Mouse (Mus musculus) neural tube, embryonic 13.5 days (tissue): ENCODE measurements at regions not wholly inside any gene's neighbourhood (a gene's known extent, or its start where the extent isn't known, plus 50 kb on each side); places are given as distances from the start of the nearest gene placed in this dataset.
"Not testable (repeated sequence)": the region's sequence is repeated elsewhere in the genome, so short reads cannot be mapped to it uniquely, and the experiment has no call there.

Experiments used
- ATAC-seq: fragments of 200-750 bp; cut with Nextera tagmentation; 2 replicates; pipeline ENCODE4 v1.8.0; 2017; ENCODE audit warnings: low read depth, mild to moderate bottlenecking, moderate TSS enrichment, moderate library complexity
- H3K27ac ChIP-seq: fragments of 300-500 bp; sonication (generic); replicated peaks from 2 replicates; pipeline ENCODE4 v1.5.1; 2015; ENCODE audit warnings: moderate library complexity, mild to moderate bottlenecking, inconsistent platforms
- H3K27me3 ChIP-seq: fragments of 300-500 bp; sonication (generic); 2 replicates; pipeline ENCODE4 v1.6.1; 2015; ENCODE audit warnings: mild to moderate bottlenecking, inconsistent platforms
- H3K36me3 ChIP-seq: fragments of 300-500 bp; sonication (generic); 2 replicates; pipeline ENCODE4 v1.6.1; 2015; ENCODE audit warnings: mild to moderate bottlenecking, inconsistent platforms
- H3K4me1 ChIP-seq: fragments of 300-500 bp; sonication (generic); replicated peaks from 2 replicates; pipeline ENCODE4 v1.6.1; 2015; ENCODE audit warnings: inconsistent platforms
- H3K4me2 ChIP-seq: fragments of 300-500 bp; sonication (generic); 2 replicates; pipeline ENCODE4 v1.6.1; 2015; ENCODE audit warnings: inconsistent platforms, mild to moderate bottlenecking, moderate library complexity
- H3K4me3 ChIP-seq: fragments of 300-500 bp; sonication (generic); 2 replicates; pipeline ENCODE4 v1.5.1; 2015; ENCODE audit warnings: mild to moderate bottlenecking, inconsistent platforms
- H3K9ac ChIP-seq: fragments of 300-500 bp; sonication (generic); 2 replicates; pipeline ENCODE4 v1.6.1; 2015; ENCODE audit warnings: moderate library complexity, mild to moderate bottlenecking, inconsistent platforms
- H3K9me3 ChIP-seq: fragments of 300-500 bp; sonication (generic); 2 replicates; pipeline ENCODE4 v1.6.1; 2016; ENCODE audit warnings: inconsistent platforms
- WGBS: fragments of 180-500 bp; shearing (Covaris S2); methylation state at CpG from one replicate; pipeline ENCODE4 v1.1.7; 2015; 5-methylcytosine and 5-hydroxymethylcytosine counted together

DNA sequence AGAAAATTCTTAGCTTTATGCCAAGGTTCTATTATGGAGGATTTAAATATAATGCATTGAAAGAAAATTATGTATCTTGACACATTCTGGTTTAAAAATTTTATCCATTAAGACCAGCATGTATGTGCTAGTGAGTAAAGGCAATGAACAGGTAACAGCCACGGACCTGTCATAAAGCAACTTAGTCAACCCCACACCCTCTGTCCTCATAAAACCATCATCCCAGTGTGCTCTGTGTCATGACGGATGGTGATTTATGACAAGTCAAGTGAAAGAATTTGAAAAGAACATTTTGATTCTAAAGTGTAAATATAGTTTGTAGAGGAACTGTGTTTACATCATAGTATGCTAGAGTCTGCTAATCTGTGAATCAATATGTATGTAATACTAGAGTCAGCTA, 946.3 kb upstream of the Cypt12 start:
- Histone ChIP-seq H3K27me3 (no peaks in the 10 kb centered on the region), H3K4me3 (no peak overlapping the region), H3K36me3 (no peaks in the 10 kb centered on the region), H3K27ac (no peak overlapping the region), H3K9ac (no peak overlapping the region), H3K4me2 (no peak overlapping the region), H3K4me1 (no peaks in the 10 kb centered on the region), H3K9me3 (no peaks in the 10 kb centered on the region)
- ATAC-seq: no peak
- WGBS: 80% methylated on average over 2 of the region's 2 CpGs

DNA sequence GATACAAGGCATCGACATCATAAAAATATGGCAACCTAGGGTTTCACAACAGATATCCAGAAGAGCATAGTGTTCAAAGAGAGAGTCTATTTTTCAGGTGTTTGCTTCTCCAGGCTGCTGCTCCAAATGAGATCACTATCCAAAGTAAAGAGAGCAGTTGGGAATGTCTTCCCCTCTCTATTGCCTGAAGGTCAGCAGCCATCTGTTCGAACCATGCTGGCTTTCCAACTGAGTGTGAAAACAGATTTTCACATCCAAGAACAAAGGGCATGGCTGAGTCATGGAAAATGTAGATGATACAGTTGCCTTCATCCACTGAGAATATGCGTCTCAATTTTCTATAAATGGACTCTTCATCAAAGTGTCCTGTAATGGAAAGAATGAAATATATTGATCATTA, 945.1 kb upstream of the Cypt12 start:
- H3K27me3 ChIP-seq: no peaks in the 10 kb centered on the region
- ATAC-seq: no peak
- no peaks in the 10 kb centered on the region for H3K9me3 ChIP-seq
- H3K36me3 ChIP-seq: no peaks in the 10 kb centered on the region
- no peak overlapping the region for H3K9ac ChIP-seq
- no peak overlapping the region for H3K4me3 ChIP-seq
- no peak overlapping the region for H3K27ac ChIP-seq
- H3K4me1 ChIP-seq: no peaks in the 10 kb centered on the region
- no peak overlapping the region for H3K4me2 ChIP-seq
- 66% methylated on average over 3 of the region's 3 CpGs for WGBS

DNA sequence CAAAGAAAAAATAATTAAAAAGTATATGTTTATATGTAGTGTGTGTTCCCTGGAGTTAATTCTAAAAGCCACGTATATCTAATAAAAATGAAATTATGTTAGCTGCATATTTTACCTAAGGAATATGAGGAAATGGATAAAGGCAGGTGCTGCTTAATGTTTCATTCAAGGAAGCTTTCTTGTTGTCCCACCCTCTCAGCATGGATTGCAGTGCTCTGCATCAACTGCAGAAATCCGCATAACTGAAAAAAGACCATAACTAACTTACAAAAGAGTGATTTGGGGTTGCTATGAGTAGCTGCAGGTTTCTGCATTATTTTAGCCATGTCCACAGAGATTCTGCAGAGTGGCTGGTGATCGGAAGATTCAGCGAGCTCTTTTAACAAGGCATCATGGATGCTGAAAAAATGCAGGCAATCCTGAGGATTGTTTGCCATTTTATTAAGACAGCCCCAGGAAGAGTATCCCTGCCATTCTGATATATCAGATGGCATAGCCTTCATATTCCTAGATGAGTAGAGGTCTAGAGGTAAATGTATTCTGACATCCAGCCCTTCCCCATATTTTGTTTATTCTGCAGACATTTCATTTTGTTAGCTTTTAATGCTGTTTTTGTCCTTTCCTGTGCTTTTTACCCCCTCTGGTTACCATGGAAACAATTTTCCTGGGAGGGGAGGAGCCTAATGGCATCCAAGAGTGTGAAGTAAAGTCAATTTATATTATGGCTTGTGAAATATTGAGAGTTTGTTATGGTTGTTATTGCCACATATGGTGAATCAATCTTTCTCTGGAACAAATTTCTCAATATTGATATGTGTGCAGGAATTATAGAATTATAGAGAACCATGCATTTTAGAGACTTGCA, 933.8 kb upstream of the Cypt12 start:
- no peaks in the 10 kb centered on the region for H3K9me3 ChIP-seq
- no peak overlapping the region for H3K9ac ChIP-seq
- H3K36me3 ChIP-seq: no peaks in the 10 kb centered on the region
- no peak for ATAC-seq
- H3K27me3 ChIP-seq: no peaks in the 10 kb centered on the region
- H3K4me1 ChIP-seq: no peaks in the 10 kb centered on the region
- H3K4me2 ChIP-seq: no peak overlapping the region
- no peak overlapping the region for H3K4me3 ChIP-seq
- H3K27ac ChIP-seq: 0 out of 2 replicates have a peak overlapping the region, but pooled peaks have one; percentile 64
- 69% methylated on average over 4 of the region's 4 CpGs for WGBS

DNA sequence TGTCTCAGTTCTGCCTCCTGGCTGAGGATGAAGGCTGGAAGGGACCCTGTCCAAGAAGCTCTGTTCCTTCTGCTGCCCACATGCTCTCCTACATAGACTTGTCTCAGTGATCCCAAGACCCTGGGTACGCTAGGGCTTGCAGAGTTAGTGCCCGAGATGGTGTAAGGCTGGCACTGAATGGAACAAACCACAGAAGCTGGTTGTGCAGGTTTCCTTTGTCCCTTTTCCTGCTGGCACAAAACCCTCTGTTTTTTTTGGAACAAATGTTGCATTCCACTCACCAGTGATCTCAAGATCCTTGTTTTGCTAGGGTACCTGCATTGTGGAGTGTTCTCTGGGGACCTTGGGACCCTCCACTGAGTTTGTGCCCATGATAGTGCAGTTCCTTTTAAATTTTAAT, 897.4 kb upstream of the Cypt12 start:
- ATAC-seq: no peak
- no peaks in the 10 kb centered on the region for H3K36me3 ChIP-seq
- WGBS: 86% methylated on average over 2 of the region's 2 CpGs

DNA sequence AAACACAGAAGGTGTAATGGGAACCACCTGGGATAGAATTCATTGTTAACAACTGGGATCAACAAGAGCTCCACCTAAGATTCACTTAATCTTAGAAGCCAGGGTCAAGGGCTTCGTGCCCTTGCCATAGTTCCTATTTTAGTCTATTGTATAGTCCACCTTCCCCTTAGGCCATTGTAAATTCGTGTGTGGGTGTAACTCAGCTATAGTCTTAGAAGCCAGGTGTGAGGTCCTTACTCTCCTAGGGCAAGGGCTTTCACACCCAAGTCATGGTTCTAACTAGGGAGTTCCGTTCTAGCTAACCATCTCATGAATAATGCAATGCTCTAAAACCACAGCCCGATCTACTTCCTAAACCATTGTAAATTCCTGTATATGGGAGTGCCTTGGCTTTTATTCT, 889.8 kb upstream of the Cypt12 start:
- not testable (repeated sequence) for H3K36me3 ChIP-seq, H3K9ac ChIP-seq, ATAC-seq, H3K4me1 ChIP-seq, H3K4me3 ChIP-seq, H3K4me2 ChIP-seq, H3K9me3 ChIP-seq, H3K27me3 ChIP-seq, H3K27ac ChIP-seq
- 79% methylated on average over 4 of the region's 4 CpGs for WGBS

More for the DNA sequence above, 897.4 kb upstream of the Cypt12 start:
- no peak overlapping the region for H3K9ac ChIP-seq
- H3K4me3 ChIP-seq: no peak overlapping the region
- no peaks in the 10 kb centered on the region for H3K27me3 ChIP-seq
- no peaks in the 10 kb centered on the region for H3K4me1 ChIP-seq
- H3K27ac ChIP-seq: no peak overlapping the region
- H3K9me3 ChIP-seq: no peaks in the 10 kb centered on the region
- no peak overlapping the region for H3K4me2 ChIP-seq

- H3K4me2 ChIP-seq, ATAC-seq, H3K9ac ChIP-seq, H3K36me3 ChIP-seq, H3K9me3 ChIP-seq, H3K4me1 ChIP-seq, H3K4me3 ChIP-seq, H3K27ac ChIP-seq, H3K27me3 ChIP-seq: not testable (repeated sequence)
Observed at GRCm38 (mm10) chr3:17106261-17106660, 841.9 kb upstream of the Cypt12 start.
